Mouse (Mus musculus) bone marrow, adult 2 months (tissue): ENCODE data around the gene Elob. TPM values are rescaled to one million over a fixed set of nuclear protein-coding genes. Genes with fewer than 3 reads are reported as not detected.

ENCODE experiments used
- H3K27ac ChIP-seq: fragments of 200-500 bp; 2 replicates; pipeline ENCODE4 v1.5.1; 2012; ENCODE audit warnings: low read depth, mild to moderate bottlenecking, control low read depth, inconsistent platforms, low read length; ENCODE audit not compliant: control insufficient read depth, poor library complexity, insufficient read depth
- H3K4me1 ChIP-seq: fragments of 200-500 bp; 2 replicates; pipeline ENCODE4 v1.6.1; 2011; ENCODE audit warnings: low read length; ENCODE audit not compliant: control insufficient read depth, insufficient read depth
- H3K4me3 ChIP-seq: fragments of 200-500 bp; replicated peaks from 2 replicates; pipeline ENCODE3; 2011; ENCODE audit warnings: mild to moderate bottlenecking, low read depth, low read length, control low read depth; ENCODE audit not compliant: control insufficient read depth
- CTCF ChIP-seq: fragments of 200-500 bp; IDR thresholded peaks from 2 replicates; pipeline ENCODE4 v1.5.1; 2011; ENCODE audit warnings: low read length, control low read depth; ENCODE audit not compliant: control insufficient read depth, insufficient read depth
- POLR2A ChIP-seq: fragments of 200-500 bp; IDR thresholded peaks from 2 replicates; pipeline ENCODE4 v1.6.1; 2011; ENCODE audit warnings: low read depth, mild to moderate bottlenecking, control low read depth, low read length, borderline replicate concordance; ENCODE audit not compliant: control insufficient read depth
- WGBS: fragments of 180-500 bp; shearing (Covaris S2); methylation state at CpG from one replicate; pipeline ENCODE4 v1.1.7; 2018; 5-methylcytosine and 5-hydroxymethylcytosine counted together
- polyA plus RNA-seq: library from polyadenylated mRNA; stranded (reverse); fragments of >200 nt; gene quantifications from 2 replicates; pipeline ENCODE4 v1.2.4, GENCODE M21; 2011; ENCODE audit warnings: low replicate concordance; ENCODE audit not compliant: missing spikeins, insufficient read depth, insufficient read length

Elob gene
- polyA plus RNA-seq, 1 experiment, result 239 TPM

DNA sequence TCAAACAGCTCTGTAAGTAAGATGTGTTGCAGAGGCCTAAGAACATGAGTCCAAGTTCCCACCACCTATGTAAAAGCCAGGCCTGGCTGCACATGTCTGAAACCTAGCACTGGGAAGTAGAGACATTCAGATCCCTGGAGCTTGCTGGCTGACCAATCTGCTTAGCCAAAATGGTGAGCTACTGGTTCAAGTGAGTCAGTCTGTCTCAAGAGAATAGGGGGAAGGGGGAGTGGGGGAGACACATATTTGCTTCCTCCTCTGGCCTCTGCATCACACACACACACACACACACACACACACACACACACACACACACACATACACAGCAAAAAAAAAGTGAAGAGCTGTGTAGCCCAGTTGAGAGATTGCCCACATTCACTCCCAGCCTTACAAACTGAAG, 45.6 kb downstream of the Elob start:
- H3K4me3 ChIP-seq, result no peak overlapping the region
- TF ChIP-seq POLR2A, result no peak
- TF ChIP-seq CTCF, result no peak
- H3K27ac ChIP-seq, result no peak overlapping the region
- H3K4me1 ChIP-seq, result no peaks in the 10 kb centered on the region

DNA sequence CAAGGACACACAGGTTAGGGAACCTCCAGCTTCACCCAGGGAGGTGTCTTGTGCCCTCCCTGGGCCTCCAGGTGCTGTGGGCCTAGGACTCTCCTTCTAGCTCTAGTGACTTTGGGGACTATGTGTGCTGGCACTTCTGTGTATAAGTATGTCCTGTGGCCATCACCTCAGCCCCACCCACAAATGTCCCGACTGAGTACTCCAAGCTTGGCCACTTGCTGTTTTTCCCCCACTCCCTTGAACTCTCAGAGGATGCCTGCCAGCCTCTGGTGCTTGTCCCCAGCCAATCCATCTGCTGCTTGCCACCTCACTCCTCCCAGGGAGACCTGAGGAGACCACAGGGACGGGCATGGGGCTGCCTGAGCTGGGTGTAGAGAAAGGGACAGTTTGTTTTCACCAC, 50.5 kb downstream of the Elob start:
- H3K4me3 ChIP-seq, result no peak overlapping the region
- TF ChIP-seq CTCF, result no peak
- no peak for TF ChIP-seq POLR2A
- no peaks in the 10 kb centered on the region for H3K4me1 ChIP-seq
- WGBS, result 32% methylated on average over 2 of the region's 2 CpGs
- H3K27ac ChIP-seq, result no peak overlapping the region

DNA sequence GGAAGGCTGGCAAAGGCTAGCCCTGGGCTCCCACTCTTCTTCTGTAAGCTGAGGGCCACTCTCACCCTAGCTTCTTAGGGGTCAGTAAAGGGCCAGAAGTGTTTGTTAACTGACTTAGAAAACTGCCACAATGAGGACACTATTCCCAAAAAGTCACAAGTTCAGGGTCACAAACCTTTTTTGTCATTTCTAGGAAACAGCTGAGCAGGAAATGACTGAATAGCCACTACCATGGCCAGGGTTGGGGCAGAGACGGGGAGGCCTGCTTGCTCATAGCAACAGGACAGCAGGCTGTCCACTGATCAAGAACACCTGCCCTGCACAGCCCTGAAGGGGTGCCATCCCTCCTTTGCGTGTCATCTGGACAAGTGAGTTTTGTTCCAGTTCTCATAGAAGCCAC, 51.8 kb downstream of the Elob start:
- Histone ChIP-seq H3K4me1 (no peaks in the 10 kb centered on the region), H3K27ac (no peak overlapping the region), H3K4me3 (no peak overlapping the region)
- 65% methylated on average over 2 of the region's 2 CpGs for WGBS
- TF ChIP-seq POLR2A, result no peak

DNA sequence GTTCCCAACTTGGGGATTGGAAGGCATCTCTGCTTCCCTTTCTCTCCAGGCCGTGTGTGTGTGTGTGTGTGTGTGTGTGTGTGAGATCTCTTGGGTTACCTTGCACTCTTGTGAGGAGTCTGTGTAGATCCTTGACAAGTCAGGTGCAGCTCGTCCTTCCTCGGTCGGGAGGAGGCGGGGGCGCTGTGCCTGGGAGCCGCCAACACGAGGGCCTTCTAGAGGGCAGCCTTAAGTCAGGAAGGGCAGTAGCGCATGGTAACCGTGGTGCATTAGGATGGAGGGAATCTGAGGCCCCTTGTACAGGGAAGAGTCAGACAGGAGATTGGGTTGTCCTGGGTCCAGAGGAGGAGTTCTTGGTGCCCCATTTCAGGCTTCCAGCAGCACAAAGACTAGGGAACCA, 52.7 kb downstream of the Elob start:
- WGBS, result 85% methylated on average over 10 of the region's 10 CpGs
- no peaks in the 10 kb centered on the region for H3K4me1 ChIP-seq
- TF ChIP-seq POLR2A, result no peak
- no peak overlapping the region for H3K27ac ChIP-seq
- no peak overlapping the region for H3K4me3 ChIP-seq

Other genes with a start within 250 kb of the Elob start
- gene Zfp13, start 229.6 kb downstream of the Elob start, polyA plus RNA-seq, result not detected in 2 replicates
- gene Zscan10, start 228.3 kb downstream of the Elob start, polyA plus RNA-seq, result 4.2 TPM in 1 of 2 replicates, not detected in the other
- 4.8 and 18.0 TPM in 2 replicates for gene Mmp25, start 183.9 kb downstream of the Elob start, polyA plus RNA-seq
- gene Bicdl2, start 168.6 kb downstream of the Elob start, polyA plus RNA-seq, result 0.66 and 2.2 TPM in 2 replicates
- gene Hcfc1r1, start 155.5 kb downstream of the Elob start, polyA plus RNA-seq, result 28.3 and 54.3 TPM in 2 replicates
- 15.1 and 27.9 TPM in 2 replicates for gene Thoc6, start 155.3 kb downstream of the Elob start, polyA plus RNA-seq
- 18.0 TPM in 1 of 2 replicates, not detected in the other for gene Tnfrsf12a, start 151.7 kb downstream of the Elob start, polyA plus RNA-seq
- 4.2 TPM in 1 of 2 replicates, not detected in the other for gene Cldn6, start 149.9 kb downstream of the Elob start, polyA plus RNA-seq
- not detected in 2 replicates for gene Cldn9, start 145.1 kb downstream of the Elob start, polyA plus RNA-seq
- 0.90 and 3.5 TPM in 2 replicates for gene 1520401A03Rik, start 106.4 kb downstream of the Elob start, polyA plus RNA-seq
- gene Pkmyt1, start 102.8 kb downstream of the Elob start, polyA plus RNA-seq, result 48.5 and 85.5 TPM in 2 replicates
- gene Paqr4, start 88.3 kb downstream of the Elob start, polyA plus RNA-seq, result 6.4 and 8.1 TPM in 2 replicates
- gene Kremen2, start 83.3 kb downstream of the Elob start, polyA plus RNA-seq, result not detected in 2 replicates
- 5.5 and 11.2 TPM in 2 replicates for gene Flywch1, start 57.5 kb downstream of the Elob start, polyA plus RNA-seq
- not detected in 2 replicates for gene Flywch2, start 43.1 kb downstream of the Elob start, polyA plus RNA-seq
- gene Srrm2, start 38.6 kb downstream of the Elob start, polyA plus RNA-seq, result 328 and 487 TPM in 2 replicates
- gene Prss33, start 6.9 kb upstream of the Elob start, polyA plus RNA-seq, result not detected in 2 replicates
- gene Prss32, start 14.7 kb upstream of the Elob start, polyA plus RNA-seq, result not detected in 2 replicates
- gene Prss41, start 15.0 kb upstream of the Elob start, polyA plus RNA-seq, result not detected in 2 replicates
- gene Prss21, start 38.9 kb upstream of the Elob start, polyA plus RNA-seq, result not detected in 2 replicates
- gene Dcpp1, start 51.7 kb upstream of the Elob start, polyA plus RNA-seq, result not detected in 2 replicates
- gene Dcpp2, start 51.7 kb upstream of the Elob start, polyA plus RNA-seq, result not detected in 2 replicates
- not detected in 2 replicates for gene Dcpp3, start 88.3 kb upstream of the Elob start, polyA plus RNA-seq
- gene Sbp, start 112.5 kb upstream of the Elob start, polyA plus RNA-seq, result not detected in 2 replicates
- not detected in 2 replicates for gene Sbpl, start 126.1 kb upstream of the Elob start, polyA plus RNA-seq
- 6.8 TPM in 1 of 2 replicates, not detected in the other for gene Prss30, start 151.4 kb upstream of the Elob start, polyA plus RNA-seq
- not detected in 2 replicates for gene Prss22, start 169.0 kb upstream of the Elob start, polyA plus RNA-seq
- not detected in 2 replicates for gene Prss27, start 209.0 kb upstream of the Elob start, polyA plus RNA-seq
- gene Kctd5, start 244.3 kb upstream of the Elob start, polyA plus RNA-seq, result 11.4 and 13.6 TPM in 2 replicates